Mouse (Mus musculus): ENCODE data around the gene Ccdc82. TPM values are rescaled to one million over a fixed set of nuclear protein-coding genes. Genes with fewer than 3 reads are reported as not detected.

Gene Ccdc82
- total RNA-seq, 4 experiments from 2014 or later = 17.6 to 21.7 (median 18.5) TPM

- DNase-seq (ENCODE audit: low spot score in 2 of 2) = no peak
Measured at GRCm38 (mm10) chr9:13298513-13298878, 51.7 kb downstream of the Ccdc82 start.

GRCm38 (mm10) chr9:13299190-13299589 is 52.4 kb downstream of the Ccdc82 start:
- no peak for DNase-seq (ENCODE audit: low spot score in 2 of 2)

- DNase-seq (ENCODE audit: low spot score in 2 of 2) = peak; percentile 23 to 29
Measured at GRCm38 (mm10) chr9:13300041-13300441, 53.3 kb downstream of the Ccdc82 start.

- DNase-seq (ENCODE audit: low spot score in 2 of 2) = no peak
Measured at GRCm38 (mm10) chr9:13300891-13301782, 54.4 kb downstream of the Ccdc82 start.

- no peak for DNase-seq (ENCODE audit: low spot score in 2 of 2)
Measured at GRCm38 (mm10) chr9:13302183-13302825, 55.5 kb downstream of the Ccdc82 start.

- DNase-seq (ENCODE audit: low spot score in 2 of 2) = no peak
Measured at GRCm38 (mm10) chr9:13303099-13303771, 56.5 kb downstream of the Ccdc82 start.

GRCm38 (mm10) chr9:13303976-13304375 is 57.2 kb downstream of the Ccdc82 start:
- no peak for DNase-seq (ENCODE audit: low spot score in 2 of 2)

GRCm38 (mm10) chr9:13306471-13306870 is 59.7 kb downstream of the Ccdc82 start:
- no peak for DNase-seq (ENCODE audit: low spot score in 2 of 2)

GRCm38 (mm10) chr9:13307226-13307625 is 60.5 kb downstream of the Ccdc82 start:
- no peak for DNase-seq (ENCODE audit: low spot score in 2 of 2)

GRCm38 (mm10) chr9:13308718-13309117 is 62.0 kb downstream of the Ccdc82 start:
- no peak for DNase-seq (ENCODE audit: low spot score in 2 of 2)

- no peak for DNase-seq (ENCODE audit: low spot score in 2 of 2)
Measured at GRCm38 (mm10) chr9:13309807-13310206, 63.1 kb downstream of the Ccdc82 start.

- no peak for DNase-seq (ENCODE audit: low spot score in 2 of 2)
Measured at GRCm38 (mm10) chr9:13310236-13310635, 63.5 kb downstream of the Ccdc82 start.

- no peak for DNase-seq (ENCODE audit: low spot score in 2 of 2)
Measured at GRCm38 (mm10) chr9:13311094-13311493, 64.3 kb downstream of the Ccdc82 start.

- no peak for DNase-seq (ENCODE audit: low spot score in 2 of 2)
Measured at GRCm38 (mm10) chr9:13313923-13314322, 67.2 kb downstream of the Ccdc82 start.

GRCm38 (mm10) chr9:13314577-13315004 is 67.8 kb downstream of the Ccdc82 start:
- DNase-seq (ENCODE audit: low spot score in 2 of 2) = no peak

- no peak for DNase-seq (ENCODE audit: low spot score in 2 of 2)
Measured at GRCm38 (mm10) chr9:13315393-13315792, 68.6 kb downstream of the Ccdc82 start.

- no peak for DNase-seq (ENCODE audit: low spot score in 2 of 2)
Measured at GRCm38 (mm10) chr9:13319566-13319965, 72.8 kb downstream of the Ccdc82 start.

GRCm38 (mm10) chr9:13320800-13321364 is 74.1 kb downstream of the Ccdc82 start:
- no peak for DNase-seq (ENCODE audit: low spot score in 2 of 2)

GRCm38 (mm10) chr9:13323074-13323473 is 76.3 kb downstream of the Ccdc82 start:
- DNase-seq (ENCODE audit: low spot score in 2 of 2) = no peak

- DNase-seq (ENCODE audit: low spot score in 2 of 2) = no peak
Measured at GRCm38 (mm10) chr9:13323612-13324011, 76.9 kb downstream of the Ccdc82 start.

All from layer of hippocampus, adult 8-10 months (tissue).